Mouse (Mus musculus) urinary bladder, adult 18-20 months (tissue): ENCODE data around the gene Kcnk2.
"Not testable (repeated sequence)": the region's sequence is repeated elsewhere in the genome, so short reads cannot be mapped to it uniquely, and the experiment has no call there.

ENCODE experiments used
- DNase-seq, 2 experiments: peaks; one replicate each; pipeline ENCODE4 v3.0.0; 2022; ENCODE audit warnings: low spot score in 2 of 2, mixed read lengths in 2 of 2

Kcnk2 gene

DNA sequence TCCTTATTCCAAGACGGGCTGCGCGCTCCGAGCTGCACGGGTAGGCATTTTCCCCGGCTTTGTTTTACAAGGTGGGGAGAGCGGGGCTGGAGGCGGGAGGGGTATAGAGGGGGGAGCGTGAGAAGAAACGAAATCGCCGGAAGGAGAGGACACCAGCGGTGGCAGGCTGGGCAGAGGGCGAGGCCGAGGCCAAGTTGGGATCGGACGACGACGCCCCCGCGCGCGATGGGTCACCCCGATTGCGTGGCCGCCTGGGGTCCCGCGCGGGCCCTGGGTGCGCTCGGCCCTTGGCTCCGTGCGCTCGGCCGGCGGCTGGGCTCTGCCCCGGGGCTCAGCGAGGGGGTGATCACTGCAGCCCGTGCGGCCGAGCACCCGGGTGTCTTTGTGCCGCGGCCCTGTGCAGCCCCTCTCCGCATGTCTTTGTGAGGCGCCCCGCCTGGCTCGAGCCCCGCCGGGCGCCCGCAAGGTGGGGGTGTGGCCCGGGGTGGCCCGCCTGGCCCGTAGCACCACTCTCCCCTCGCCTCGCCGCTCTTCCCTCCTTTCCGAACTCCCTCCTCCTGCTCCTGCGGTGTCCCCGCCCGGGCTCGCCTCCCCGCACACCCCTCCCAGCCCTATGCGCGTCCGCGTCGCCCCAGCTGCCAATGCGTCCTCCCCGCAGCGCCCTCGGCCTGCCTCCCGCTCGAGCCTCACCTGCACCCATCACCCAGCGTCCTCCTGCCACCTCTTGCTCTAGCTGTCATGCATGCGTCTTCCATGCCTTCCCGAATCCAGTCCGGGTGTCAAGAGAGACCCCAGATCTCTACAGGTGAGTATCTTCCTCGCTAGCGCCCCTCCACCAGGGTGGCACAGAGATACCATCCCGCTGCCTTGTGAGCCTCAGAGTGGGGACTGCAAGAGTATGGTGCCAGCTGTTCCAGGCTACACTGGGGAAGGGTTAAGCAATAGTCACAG lies 58.5 kb downstream of the Kcnk2 start:
- peak; percentile 22 to 29 for DNase-seq

- peak in 1 of 2 experiments; percentile 22 for DNase-seq
These were observed 59.5 kb downstream of the Kcnk2 start for GRCm38 (mm10) chr1:189342416-189343104.

- no peak for DNase-seq
These were observed 60.6 kb downstream of the Kcnk2 start for GRCm38 (mm10) chr1:189341381-189341917.

DNA sequence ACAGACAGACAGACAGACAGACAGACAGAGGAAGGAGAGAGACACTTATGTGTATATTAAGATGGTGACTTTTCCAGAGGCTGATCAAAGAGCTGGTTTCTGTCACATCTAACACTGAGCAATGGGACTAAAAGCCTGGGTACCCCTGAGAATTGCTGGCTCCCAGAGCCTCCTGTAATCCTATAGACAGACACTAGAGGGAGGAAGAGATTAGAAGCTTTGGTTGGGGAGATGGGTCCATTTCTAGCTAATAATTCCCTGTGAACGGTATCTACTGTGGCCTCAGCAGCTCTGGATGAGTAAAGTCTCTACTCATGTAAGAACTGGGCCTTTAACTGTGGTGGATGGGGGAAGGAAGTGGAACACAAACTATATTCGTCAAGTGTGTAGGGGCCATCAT lies 86.2 kb downstream of the Kcnk2 start:
- DNase-seq = no peak

- no peak for DNase-seq
These were observed 87.6 kb downstream of the Kcnk2 start for GRCm38 (mm10) chr1:189314495-189314894.

DNA sequence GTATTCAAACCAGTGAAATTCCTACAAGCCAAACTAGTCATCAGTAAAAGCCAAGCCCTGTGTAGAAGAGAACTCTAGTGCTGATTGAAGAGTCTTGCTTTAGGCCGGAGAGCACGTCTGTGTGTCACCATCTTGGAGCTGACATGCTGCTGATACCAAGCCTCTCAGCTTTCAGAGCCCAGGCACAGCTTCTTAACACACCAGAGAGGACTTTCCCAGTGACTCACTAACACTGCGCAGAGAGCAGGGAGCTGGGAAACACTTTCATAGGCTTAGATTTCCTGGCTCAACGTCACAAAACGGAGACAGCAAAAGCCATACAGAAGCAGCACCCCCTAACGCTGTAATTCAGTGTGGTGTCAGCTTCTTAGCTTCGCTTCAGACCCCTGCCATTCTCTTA lies 88.3 kb downstream of the Kcnk2 start:
- DNase-seq = no peak

DNA sequence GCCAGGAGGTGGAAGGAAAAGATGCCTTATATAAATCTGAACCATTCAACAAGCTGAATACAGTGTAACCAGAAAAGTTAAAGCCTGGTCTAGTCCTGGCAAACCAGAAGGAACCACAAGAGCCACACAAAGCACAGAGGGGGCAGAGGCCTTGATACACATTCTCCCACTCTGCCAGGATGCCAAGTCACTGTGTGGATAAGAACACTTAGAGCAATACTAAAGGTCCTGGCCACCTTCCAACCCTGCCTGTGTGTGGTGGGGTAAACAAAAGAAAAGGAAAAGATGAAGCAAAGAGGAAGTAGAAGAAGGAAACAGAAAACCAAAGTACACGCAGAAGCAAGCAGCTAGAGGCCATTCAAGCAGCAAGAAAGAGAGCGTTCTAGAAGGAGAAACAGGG lies 91.9 kb downstream of the Kcnk2 start:
- DNase-seq = no peak

DNA sequence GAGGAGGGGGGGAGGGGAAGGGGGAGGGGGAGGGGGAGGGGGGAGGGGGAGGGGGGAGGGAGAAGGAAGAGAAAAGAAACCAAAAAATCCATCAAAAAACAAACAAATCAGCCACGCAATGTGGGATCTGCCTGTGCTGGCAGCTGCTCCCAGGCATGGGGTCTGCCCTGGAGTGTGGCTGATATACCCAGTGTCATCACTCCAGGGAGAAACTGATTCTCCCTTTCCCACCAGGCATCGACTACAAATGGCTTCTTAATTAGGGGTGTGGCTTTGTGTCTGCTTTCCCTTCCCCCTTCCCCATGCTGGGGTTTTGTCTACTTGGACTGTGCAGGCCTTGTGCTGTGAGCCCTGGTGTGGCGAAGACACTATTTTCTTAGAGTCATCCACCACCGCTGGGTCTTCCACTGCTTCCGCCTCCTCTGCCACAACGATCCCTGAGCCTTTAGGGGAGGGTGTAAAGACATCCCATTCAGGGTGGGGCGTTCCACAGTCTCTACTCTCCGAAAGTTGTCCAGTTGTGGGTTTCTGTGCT lies 97.0 kb downstream of the Kcnk2 start:
- no peak for DNase-seq

GRCm38 (mm10) chr1:189303001-189303400 lies 99.1 kb downstream of the Kcnk2 start:
- DNase-seq = no peak

DNA sequence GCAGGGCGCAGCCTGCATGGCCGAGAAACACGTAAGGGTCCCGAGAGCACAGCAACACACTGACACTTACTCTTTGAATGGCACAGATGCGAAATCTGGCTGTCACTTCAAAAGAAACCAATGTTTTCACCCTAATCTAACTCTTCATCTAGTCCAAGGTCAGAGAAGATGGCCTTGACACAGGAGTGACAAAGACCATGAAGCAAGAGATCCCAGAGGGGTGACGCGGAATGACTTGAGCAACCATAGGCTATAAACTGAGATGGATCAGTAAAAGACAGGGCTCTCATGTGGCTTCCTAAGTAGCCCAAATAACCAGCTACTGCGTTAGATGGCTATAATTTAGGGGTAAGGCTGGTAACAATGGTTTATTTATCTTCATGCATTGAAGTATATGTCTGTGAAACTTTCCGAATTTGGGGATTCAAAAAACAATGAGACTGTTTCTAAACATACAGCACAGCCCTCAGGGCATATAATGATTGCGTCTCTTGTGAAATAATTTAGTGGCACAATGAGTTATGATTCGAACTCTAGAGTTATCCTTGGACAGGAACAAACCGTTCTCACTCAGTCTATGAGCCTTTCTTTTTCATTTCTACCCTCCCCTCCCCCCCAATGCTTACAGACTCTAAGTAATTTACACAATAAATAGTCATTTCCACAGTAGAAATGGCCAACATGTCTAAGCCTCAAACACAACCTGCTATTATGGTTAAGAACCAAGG lies 108.2 kb downstream of the Kcnk2 start:
- no peak for DNase-seq

- no peak for DNase-seq
These were observed 111.2 kb downstream of the Kcnk2 start for GRCm38 (mm10) chr1:189290885-189291284.

DNA sequence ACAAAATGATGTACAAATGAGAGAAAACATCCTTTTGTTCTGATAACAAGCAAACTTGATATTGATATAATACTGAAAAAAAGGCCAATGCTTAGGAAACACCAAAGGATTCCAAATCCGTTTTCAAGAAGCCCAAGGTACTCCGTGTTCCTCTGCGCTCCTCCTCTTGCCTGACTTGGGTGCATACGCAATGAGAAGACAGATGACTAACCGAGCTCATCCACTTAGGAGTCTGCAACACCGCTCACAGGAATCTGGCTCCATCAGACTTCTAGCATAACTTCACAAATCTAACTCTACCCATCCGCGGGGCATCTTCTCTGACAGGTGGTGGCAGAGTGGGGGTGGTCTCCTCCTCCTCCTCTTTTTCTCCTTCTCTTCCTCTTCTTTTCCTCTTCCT lies 113.1 kb downstream of the Kcnk2 start:
- no peak for DNase-seq

DNA sequence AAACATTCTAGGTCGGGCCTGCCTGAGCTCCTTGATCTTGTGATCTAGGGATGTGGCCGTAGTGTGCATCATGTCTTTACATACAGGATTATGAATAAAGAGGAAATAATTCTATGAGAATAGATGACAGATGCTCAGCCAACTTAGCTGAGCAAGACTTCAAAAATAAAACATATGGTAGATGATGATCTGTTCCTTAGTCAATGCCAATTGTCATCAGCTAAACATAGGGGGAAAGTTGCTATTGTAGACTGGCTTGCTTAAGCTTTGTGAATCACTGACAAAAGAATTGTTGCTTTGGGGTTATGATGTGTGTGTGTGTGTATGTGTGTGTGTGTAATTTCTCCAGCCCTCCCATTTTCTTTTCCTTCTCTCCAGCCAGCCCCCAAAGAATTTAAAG lies 129.8 kb downstream of the Kcnk2 start:
- DNase-seq = no peak

DNA sequence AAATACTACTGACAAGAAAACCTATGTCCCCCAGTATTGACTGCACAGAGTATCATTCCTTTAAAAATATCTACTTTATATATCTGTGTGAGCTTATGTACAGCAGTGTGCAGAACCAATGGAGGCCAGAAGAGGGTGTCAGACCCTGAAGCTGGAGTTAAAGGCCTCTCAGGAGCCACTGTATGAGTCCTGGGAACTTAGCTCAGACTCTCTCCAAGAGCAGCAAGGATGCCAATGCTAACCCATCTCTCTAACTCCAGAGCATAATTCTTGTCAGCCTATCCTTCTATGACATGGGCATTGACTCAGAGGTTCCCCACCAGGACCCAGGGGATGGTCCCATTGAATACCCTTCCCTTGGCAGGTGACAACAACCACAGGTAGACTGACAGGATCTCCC lies 148.4 kb downstream of the Kcnk2 start:
- no peak for DNase-seq

GRCm38 (mm10) chr1:189253207-189253606 lies 148.9 kb downstream of the Kcnk2 start:
- no peak for DNase-seq

DNA sequence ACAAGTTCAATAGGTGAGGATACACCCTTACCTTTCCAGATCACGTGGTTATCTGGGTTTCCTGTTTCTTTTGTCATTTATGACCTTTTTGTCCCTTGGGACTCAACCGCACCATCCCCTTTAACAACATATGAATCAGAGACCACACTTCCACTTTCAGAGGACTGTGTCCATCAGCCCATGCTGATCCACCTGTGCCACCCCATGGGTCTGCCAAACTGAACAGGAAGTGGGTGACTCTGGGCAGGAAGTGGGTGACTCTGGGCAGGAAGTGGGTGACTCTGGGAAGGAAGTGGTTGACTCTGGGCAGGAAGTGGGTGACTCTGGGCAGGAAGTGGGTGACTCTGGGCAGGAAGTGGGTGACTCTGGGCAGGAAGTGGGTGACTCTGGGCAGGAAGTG lies 158.9 kb downstream of the Kcnk2 start:
- not testable (repeated sequence) for DNase-seq

- no peak for DNase-seq
These were observed 166.8 kb downstream of the Kcnk2 start for GRCm38 (mm10) chr1:189235261-189235660.

- DNase-seq = no peak
These were observed 169.2 kb downstream of the Kcnk2 start for GRCm38 (mm10) chr1:189232829-189233228.

- DNase-seq = no peak
These were observed 173.6 kb downstream of the Kcnk2 start for GRCm38 (mm10) chr1:189228222-189229084.

GRCm38 (mm10) chr1:189227479-189227878 lies 174.6 kb downstream of the Kcnk2 start:
- no peak for DNase-seq

DNA sequence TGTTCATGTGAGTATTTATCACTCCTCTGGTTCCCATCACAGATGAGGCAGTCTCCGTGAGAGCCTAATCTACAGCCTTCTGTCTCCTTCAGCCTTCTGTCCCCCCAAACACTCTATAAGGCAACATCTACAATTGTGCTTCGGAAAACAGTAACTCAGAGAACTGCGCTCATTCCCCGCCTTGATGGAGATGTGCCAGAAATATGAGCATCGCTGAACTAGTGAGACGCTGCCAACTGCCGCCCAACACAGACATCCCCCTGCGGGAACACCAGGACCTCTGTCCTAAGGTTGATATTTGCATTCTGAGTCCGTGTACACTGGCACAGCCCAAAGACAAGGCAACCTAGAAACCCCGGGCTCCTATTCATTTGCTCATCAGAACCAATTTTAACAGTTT lies 183.0 kb downstream of the Kcnk2 start:
- DNase-seq = no peak
